Mouse (Mus musculus) forebrain, embryonic 11.5 days (tissue): ENCODE data around the gene Ror2. TPM values are rescaled to one million over a fixed set of nuclear protein-coding genes. Genes with fewer than 3 reads are reported as not detected.

ENCODE experiments used
- ATAC-seq: fragments of 200-750 bp; cut with Nextera tagmentation; replicated peaks from 2 replicates; pipeline ENCODE4 v1.8.0; 2017; ENCODE audit warnings: moderate TSS enrichment; ENCODE audit not compliant: low FRiP score
- DNase-seq: peaks from one replicate; pipeline ENCODE4 v3.0.0-alpha.2; 2017; ENCODE audit warnings: low spot score
- H3K27ac ChIP-seq: fragments of 300-500 bp; sonication (generic); 2 replicates; pipeline ENCODE4 v1.5.1; 2014; ENCODE audit warnings: low read depth, low read length
- H3K27me3 ChIP-seq: fragments of 300-500 bp; sonication (generic); 2 replicates; pipeline ENCODE4 v1.6.1; 2014; ENCODE audit warnings: mild to moderate bottlenecking, low read length, mixed read lengths; ENCODE audit not compliant: control insufficient read depth, insufficient read depth
- H3K36me3 ChIP-seq: fragments of 300-500 bp; sonication (generic); 2 replicates; pipeline ENCODE4 v1.6.1; 2014; ENCODE audit warnings: mild to moderate bottlenecking, low read length, moderate library complexity, mixed read lengths; ENCODE audit not compliant: control insufficient read depth, insufficient read depth
- H3K4me1 ChIP-seq: fragments of 300-500 bp; sonication (generic); replicated peaks from 2 replicates; pipeline ENCODE4 v1.6.1; 2014; ENCODE audit warnings: low read length, mixed read lengths; ENCODE audit not compliant: control insufficient read depth, insufficient read depth
- H3K4me2 ChIP-seq: fragments of 300-500 bp; sonication (generic); 2 replicates; pipeline ENCODE4 v1.6.1; 2014; ENCODE audit warnings: low read depth, mild to moderate bottlenecking, low read length, moderate library complexity, mixed read lengths; ENCODE audit not compliant: severe bottlenecking
- H3K4me3 ChIP-seq: fragments of 300-500 bp; sonication (generic); 2 replicates; pipeline ENCODE4 v1.5.1; 2014; ENCODE audit warnings: low read depth, low read length
- H3K9ac ChIP-seq: fragments of 300-500 bp; sonication (generic); 2 replicates; pipeline ENCODE4 v1.6.1; 2014; ENCODE audit warnings: low read length
- H3K9me3 ChIP-seq: fragments of 300-500 bp; sonication (generic); 2 replicates; pipeline ENCODE4 v1.6.1; 2016; ENCODE audit warnings: low read length, mixed read lengths; ENCODE audit not compliant: control insufficient read depth
- whole genome bisulfite sequencing: fragments of 180-500 bp; shearing (Covaris S2); extraction: QIAGEN DNeasy Blood & Tissue Kit; methylation state at CpG from one replicate; pipeline ENCODE4 v1.1.7; 2014; 5-methylcytosine and 5-hydroxymethylcytosine counted together
- polyA plus RNA-seq: library from polyadenylated mRNA; unstranded; fragments of >200 nt; fragmentation: Nextera tagmentation; extraction: Ambion mirVana; gene quantifications from 2 replicates; pipeline ENCODE4 v1.2.1, GENCODE M21; 2014

Ror2 gene
- polyA plus RNA-seq, 1 experiment from 2014 or later, result 16.4 TPM

DNA sequence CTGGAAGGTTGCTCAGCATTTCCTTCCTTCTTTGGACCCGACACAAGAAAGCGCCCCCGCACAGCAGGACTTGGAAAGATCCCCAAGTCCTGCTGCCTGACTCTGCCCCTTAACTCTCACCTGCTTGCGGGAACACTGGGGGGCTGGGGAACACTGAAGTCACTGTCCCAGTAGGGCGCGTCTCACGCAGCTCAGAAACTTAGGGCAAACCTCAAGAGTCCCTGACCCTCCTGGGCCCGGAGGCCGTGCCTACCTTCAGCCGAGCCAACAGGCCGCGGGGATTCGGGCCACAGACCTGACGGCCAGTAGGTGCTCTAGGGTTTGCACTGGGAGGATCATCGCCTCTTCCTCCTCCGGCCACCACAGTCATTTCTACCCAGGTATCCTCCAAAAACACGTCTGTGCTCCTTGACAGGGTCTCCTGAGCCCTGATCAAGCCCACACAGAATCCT lies 1.2 kb downstream of the Ror2 start:
- Histone ChIP-seq H3K4me2 (peak overlapping the region; percentile 66), H3K27me3 (peaks cover 17% of the 10 kb centered on the region; the same call in 1 of the 2 replicates), H3K27ac (peak overlapping the region; percentile 59; the same call in 1 of the 2 replicates), H3K4me3 (peak overlapping the region; percentile 57), H3K9ac (peak overlapping the region; percentile 82), H3K36me3 (no peaks in the 10 kb centered on the region), H3K9me3 (no peaks in the 10 kb centered on the region), H3K4me1 (peaks cover 13% of the 10 kb centered on the region; the same call in 1 of the 2 replicates)
- ATAC-seq (no peak), DNase-seq (no peak)
- 1% methylated on average over 17 of the region's 17 CpGs for WGBS

- no peak overlapping the region for H3K4me3 ChIP-seq
- WGBS, result 55% methylated on average over 11 of the region's 11 CpGs
- DNase-seq (no peak), ATAC-seq (no peak)
- no peak overlapping the region for H3K4me2 ChIP-seq
- no peak overlapping the region for H3K27ac ChIP-seq
- peaks cover 13% of the 10 kb centered on the region; the same call in 1 of the 2 replicates for H3K4me1 ChIP-seq
- no peak overlapping the region for H3K9ac ChIP-seq
- peaks cover 17% of the 10 kb centered on the region; the same call in 1 of the 2 replicates for H3K27me3 ChIP-seq
- no peaks in the 10 kb centered on the region for H3K36me3 ChIP-seq
- no peaks in the 10 kb centered on the region for H3K9me3 ChIP-seq
Observed at GRCm38 (mm10) chr13:53281604-53282396, 4.1 kb downstream of the Ror2 start.

DNA sequence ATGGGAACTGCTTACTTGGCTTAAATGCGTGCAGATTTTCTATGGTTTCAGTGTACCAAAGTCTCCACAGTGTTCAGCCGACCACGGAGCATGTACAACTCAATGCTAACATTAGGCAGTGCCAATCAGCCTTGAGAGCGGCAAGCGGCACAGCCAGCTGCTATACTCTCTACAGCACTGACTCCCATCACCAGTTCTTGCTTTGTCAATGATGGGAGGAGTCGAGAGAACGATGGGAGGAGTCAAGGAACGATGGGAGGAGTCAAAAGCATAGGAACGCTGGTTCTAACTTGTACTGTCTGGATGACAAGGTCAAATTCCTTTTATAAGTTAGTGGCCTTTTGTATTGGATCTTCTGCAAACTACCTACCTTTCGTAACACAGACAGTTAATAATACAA lies 7.0 kb downstream of the Ror2 start:
- Histone ChIP-seq H3K36me3 (no peaks in the 10 kb centered on the region), H3K4me1 (peaks cover 3% of the 10 kb centered on the region; the same call in 1 of the 2 replicates), H3K9me3 (no peaks in the 10 kb centered on the region), H3K4me3 (no peak overlapping the region), H3K4me2 (no peak overlapping the region), H3K27ac (no peak overlapping the region), H3K27me3 (no peaks in the 10 kb centered on the region; the same call in 1 of the 2 replicates), H3K9ac (no peak overlapping the region)
- ATAC-seq (no peak), DNase-seq (no peak)
- WGBS, result 77% methylated on average over 10 of the region's 10 CpGs

DNA sequence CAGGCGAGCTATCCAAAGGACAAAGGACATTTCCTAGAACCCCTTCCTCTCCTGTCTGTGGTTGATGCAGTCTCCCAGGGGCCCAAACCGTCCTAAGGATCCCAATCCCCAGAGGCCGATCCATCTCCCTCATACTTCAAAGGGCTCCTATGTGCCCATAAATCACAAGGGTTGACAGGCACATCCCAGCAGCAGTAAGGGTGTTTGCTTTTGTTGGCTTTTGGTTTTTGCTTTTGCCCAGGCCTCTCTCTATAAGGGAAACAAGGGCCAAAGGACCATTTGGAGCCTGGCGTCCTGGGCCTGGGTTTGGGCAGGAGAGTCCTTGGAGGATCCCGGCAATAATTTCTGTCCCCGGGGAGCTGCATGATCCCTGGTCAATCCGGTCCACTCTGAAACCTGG lies 9.5 kb downstream of the Ror2 start:
- DNase-seq (no peak), ATAC-seq (no peak)
- H3K36me3 ChIP-seq, result no peaks in the 10 kb centered on the region
- H3K27ac ChIP-seq, result no peak overlapping the region
- WGBS, result 76% methylated on average over 7 of the region's 7 CpGs
- no peaks in the 10 kb centered on the region; the same call in 1 of the 2 replicates for H3K4me1 ChIP-seq
- no peaks in the 10 kb centered on the region for H3K27me3 ChIP-seq
- no peaks in the 10 kb centered on the region; the same call in 1 of the 2 replicates for H3K9me3 ChIP-seq
- no peak overlapping the region for H3K4me2 ChIP-seq
- H3K9ac ChIP-seq, result no peak overlapping the region
- H3K4me3 ChIP-seq, result no peak overlapping the region

DNA sequence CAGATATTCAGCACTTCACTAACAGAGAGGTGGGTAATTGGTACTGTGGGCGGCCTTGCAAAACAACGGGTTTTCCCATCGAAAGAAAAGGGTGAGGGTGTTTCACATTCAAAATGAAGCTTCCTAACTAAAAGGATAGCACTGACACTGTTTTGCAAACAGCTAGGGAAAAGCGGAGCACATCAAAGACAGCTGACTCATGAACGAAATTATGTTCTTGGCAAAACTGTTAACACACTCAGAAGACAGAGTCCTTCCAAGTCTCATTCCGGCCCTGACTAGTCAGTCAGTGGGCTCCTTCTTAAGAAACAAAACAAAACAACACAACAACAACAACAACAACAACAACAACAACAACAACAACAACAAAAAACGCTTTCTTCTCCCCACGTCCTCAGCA lies 10.1 kb downstream of the Ror2 start:
- no peak for DNase-seq
- WGBS, result 78% methylated on average over 8 of the region's 8 CpGs
- Histone ChIP-seq H3K4me3 (no peak overlapping the region), H3K27ac (no peak overlapping the region), H3K36me3 (no peaks in the 10 kb centered on the region), H3K4me2 (no peak overlapping the region), H3K4me1 (no peaks in the 10 kb centered on the region), H3K27me3 (no peaks in the 10 kb centered on the region), H3K9ac (no peak overlapping the region), H3K9me3 (no peaks in the 10 kb centered on the region; the same call in 1 of the 2 replicates)
- ATAC-seq, result no peak

DNA sequence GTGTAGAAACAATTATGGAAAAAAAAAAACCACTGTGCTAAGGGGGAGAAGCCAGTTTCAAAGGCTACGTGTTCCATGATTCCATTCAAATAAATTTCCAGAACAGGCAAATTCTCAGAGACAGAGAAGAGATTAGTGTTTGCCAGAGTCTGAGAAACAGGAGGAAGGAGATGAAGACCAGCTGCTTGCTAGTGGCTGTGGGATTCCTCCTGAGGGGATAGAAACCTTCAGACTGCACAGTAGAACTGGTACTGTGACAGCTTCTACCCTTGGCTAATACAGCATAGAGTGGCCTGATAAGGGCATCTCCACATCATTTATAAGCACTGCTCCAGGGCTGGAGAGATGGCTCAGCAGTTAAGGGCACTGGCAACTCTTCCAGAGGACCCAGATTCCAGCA lies 11.2 kb downstream of the Ror2 start:
- no peaks in the 10 kb centered on the region for H3K36me3 ChIP-seq
- H3K4me3 ChIP-seq, result no peak overlapping the region
- no peaks in the 10 kb centered on the region for H3K27me3 ChIP-seq
- H3K4me1 ChIP-seq, result no peaks in the 10 kb centered on the region
- no peak overlapping the region for H3K4me2 ChIP-seq
- H3K9ac ChIP-seq, result no peak overlapping the region
- no peak for ATAC-seq
- WGBS, result 77% methylated on average over 1 of the region's 1 CpGs
- no peaks in the 10 kb centered on the region; the same call in 1 of the 2 replicates for H3K9me3 ChIP-seq
- no peak for DNase-seq
- no peak overlapping the region for H3K27ac ChIP-seq

DNA sequence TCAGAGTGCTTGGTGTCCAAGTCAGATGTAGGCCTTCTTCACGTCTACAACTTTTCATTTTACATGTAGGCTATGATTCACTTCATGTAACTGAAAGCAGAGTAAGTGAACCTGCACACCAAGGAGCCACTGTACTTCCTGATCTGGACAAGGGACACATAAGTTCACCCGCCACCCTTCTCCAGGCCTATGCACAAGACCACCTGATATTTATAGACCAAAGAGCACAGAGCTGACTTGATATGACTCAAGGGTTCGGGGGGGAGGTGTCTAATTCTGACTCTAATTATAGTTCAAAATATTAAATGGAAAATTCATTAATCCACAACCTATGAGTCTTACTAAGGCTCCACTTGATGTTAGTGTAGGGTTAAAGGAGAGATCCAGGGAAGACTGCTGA lies 14.3 kb downstream of the Ror2 start:
- H3K4me1 ChIP-seq, result no peaks in the 10 kb centered on the region; the same call in 1 of the 2 replicates
- 89% methylated on average over 3 of the region's 3 CpGs for WGBS

GRCm38 (mm10) chr13:53270549-53270948 lies 15.4 kb downstream of the Ror2 start:
- no peaks in the 10 kb centered on the region for H3K36me3 ChIP-seq
- ATAC-seq (no peak), DNase-seq (no peak)
- no peak overlapping the region for H3K9ac ChIP-seq
- no peaks in the 10 kb centered on the region; the same call in 1 of the 2 replicates for H3K4me1 ChIP-seq
- H3K4me2 ChIP-seq, result no peak overlapping the region
- WGBS, result 89% methylated on average over 4 of the region's 4 CpGs
- no peaks in the 10 kb centered on the region; the same call in 1 of the 2 replicates for H3K9me3 ChIP-seq
- H3K27ac ChIP-seq, result no peak overlapping the region
- H3K27me3 ChIP-seq, result no peaks in the 10 kb centered on the region
- no peak overlapping the region for H3K4me3 ChIP-seq

More for the DNA sequence above, 14.3 kb downstream of the Ror2 start:
- DNase-seq, result no peak
- H3K9ac ChIP-seq, result no peak overlapping the region
- H3K36me3 ChIP-seq, result no peaks in the 10 kb centered on the region
- no peaks in the 10 kb centered on the region for H3K27me3 ChIP-seq
- H3K9me3 ChIP-seq, result no peaks in the 10 kb centered on the region; the same call in 1 of the 2 replicates
- no peak overlapping the region for H3K27ac ChIP-seq
- ATAC-seq, result no peak
- H3K4me2 ChIP-seq, result no peak overlapping the region
- H3K4me3 ChIP-seq, result no peak overlapping the region
